Mouse (Mus musculus): ENCODE data around the gene S1pr1.
A peak's percentile ranks its signal among the peaks of the same experiment; 100 is the strongest.

Gene S1pr1

DNA sequence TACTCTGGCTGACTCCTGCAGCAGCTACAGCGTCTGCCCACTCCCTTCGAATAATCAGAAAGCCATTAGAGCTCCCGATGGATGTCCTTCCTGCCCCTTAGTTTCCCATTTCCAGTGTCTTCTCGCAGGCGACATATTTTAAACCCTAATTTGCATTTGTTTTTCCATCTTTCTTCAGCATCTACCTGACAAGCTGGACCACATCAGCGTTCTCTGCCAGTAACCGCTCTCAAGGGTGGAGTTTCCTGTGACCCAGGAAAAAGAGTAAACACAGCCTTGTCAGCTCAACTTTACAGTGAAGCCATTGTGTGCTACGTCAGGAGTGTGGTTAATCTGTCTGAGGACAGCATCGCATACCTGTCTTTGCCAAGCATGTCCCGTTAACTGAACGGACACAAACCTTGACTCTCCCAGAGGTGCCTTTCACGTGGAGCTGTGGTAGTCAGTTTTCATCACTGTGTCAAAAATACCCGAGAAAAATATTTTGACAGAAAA lies 41.2 kb downstream of the S1pr1 start:
- peak in 1 of 2 experiments; percentile 43 for DNase-seq

DNA sequence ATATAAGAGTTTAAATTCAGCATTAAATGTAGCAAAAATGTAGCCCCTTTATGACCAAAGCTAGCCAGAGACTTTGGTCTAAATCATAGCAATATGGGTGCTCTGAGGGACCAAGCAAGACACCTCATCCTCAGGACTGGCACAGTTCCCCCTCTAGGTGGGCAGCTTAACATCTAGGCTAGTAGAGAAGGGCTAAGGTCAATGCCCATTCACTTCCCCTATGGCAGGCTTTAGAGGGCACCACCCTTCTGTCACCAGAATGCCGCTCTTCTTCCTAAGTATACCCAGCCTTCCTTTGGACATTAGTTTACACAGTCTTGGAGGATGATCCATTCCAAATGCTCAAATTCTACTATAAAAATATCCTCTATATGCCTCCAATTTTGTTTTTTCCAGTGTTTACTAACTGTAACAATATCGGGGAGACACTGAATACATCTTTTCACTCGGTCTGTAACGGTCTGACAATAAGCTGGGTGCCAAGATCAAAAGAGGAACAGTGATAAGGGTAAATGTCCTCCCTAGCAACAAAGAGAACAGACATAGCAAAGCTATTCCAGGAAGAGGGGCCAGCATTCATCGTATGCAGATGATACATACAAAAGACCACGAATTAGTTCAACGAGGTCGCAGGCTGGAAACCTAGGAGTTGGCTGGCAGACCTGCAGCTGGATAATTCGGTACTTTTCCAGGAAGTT lies 41.8 kb downstream of the S1pr1 start:
- peak in 1 of 2 experiments; percentile 46 for DNase-seq

DNA sequence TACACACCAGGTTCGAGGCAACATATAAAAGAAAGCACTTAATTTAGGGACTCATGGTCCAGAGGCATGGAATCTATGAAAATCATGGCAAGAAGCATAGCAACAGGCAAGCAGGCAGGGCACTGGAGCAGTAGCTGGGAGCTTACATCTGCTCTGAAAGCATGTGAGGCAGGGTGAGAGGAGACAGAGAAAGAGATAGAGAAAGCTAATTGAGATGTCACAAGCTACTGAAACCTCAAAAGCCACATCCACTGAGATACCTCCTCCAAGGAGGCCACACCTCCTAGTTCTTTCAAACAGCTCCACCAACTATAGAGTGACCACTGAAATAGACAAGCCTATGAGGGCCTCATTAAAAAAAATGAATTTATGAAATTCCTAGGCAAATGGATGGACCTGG lies 45.6 kb downstream of the S1pr1 start:
- no peak for DNase-seq

GRCm38 (mm10) chr3:115667182-115667581 lies 47.7 kb downstream of the S1pr1 start:
- DNase-seq: no peak

DNA sequence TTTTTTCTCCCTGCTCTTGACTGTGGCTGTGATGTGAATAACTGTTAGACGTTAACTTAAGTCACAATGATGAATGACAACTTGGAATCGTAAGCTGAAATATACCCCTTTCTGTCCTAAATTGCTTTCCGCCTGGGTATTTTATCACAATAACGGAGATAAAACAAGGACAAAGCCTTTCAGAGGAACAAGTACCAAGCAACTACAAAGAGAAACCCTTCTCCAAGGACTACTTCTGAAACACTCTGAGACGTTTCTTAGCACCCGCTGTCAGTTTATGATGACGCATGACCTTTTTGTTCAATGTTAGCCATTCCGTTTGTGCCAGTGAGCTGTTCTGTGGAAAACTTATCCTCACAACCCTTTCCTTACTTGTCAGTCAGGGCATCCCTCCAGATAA lies 48.3 kb downstream of the S1pr1 start:
- DNase-seq: no peak

DNA sequence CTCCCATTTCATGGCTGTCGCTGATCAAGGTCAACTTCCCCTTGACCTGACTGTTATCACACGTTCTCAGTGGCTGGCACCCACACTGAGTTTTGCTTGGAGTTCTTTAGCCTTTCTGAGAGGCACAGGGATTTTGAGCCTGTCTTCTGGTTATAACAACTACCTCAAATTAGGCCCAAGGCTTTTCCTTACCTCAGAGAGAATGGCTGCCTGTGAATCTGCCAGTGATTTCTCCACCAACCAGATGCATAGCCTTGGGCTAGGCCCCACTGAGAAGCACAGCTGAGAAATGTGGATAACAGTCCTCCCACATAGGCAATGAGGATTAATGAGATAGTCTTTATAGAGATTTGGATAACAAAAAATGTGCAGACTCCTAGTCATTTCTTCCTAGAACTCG lies 50.4 kb downstream of the S1pr1 start:
- DNase-seq: no peak

DNA sequence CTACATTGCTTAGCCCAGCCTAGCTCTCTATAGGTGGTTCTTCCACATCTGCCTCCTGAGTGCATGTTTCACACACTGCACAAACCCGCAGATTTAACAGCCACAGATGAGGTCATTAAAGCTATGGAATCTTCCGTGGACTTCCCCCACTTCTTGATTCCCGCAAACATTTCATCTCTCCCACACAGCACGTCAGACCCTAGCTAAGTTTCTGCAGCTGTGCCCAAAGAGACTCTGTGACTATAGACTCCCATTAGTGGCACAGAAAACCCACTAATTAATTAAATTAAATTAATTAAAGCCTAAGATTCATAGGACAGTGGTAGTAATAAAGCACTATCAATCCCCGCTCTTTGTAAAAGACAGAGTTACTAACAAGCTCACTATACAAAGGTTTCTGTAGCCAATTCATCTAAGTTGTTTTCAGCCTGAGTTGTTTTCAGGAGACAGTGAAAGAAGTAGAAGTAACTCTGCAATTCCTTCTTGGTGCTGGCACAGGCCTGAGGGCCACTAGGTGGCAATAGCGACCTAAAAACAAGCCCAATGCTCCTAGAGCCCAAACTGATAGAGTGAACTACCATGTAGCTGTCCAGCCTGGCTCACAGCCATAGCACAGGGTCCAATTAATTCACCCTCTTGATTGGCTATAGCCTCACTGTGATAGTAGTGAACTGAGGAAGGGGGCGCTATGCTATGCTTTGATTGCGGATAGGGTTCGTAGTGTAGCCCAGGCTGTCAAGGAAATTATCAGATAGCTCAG lies 54.0 kb downstream of the S1pr1 start:
- DNase-seq: peak; percentile 84 to 88
